Mouse (Mus musculus) adrenal gland, adult (tissue): Measurements from ENCODE around the gene Ccdc115.
A peak's percentile ranks its signal among the peaks of the same experiment; 100 is the strongest.
"Not testable (repeated sequence)": the region's sequence is repeated elsewhere in the genome, so short reads cannot be mapped to it uniquely, and the experiment has no call there.

ENCODE experiments used
- DNase-seq, 2 experiments: peaks; one replicate each; pipeline ENCODE4 v3.0.0; 2022 to 2023; ENCODE audit warnings: low spot score in 1 of 2; ENCODE audit not compliant: inconsistent age in 2 of 2

Gene Ccdc115

GRCm38 (mm10) chr1:34439961-34440630 is 624 bp upstream of the Ccdc115 start:
- DNase-seq: no peak

GRCm38 (mm10) chr1:34438381-34439051 is 956 bp downstream of the Ccdc115 start:
- DNase-seq: peak in 1 of 2 experiments; percentile 12

- DNase-seq: not testable (repeated sequence)
Measured at GRCm38 (mm10) chr1:34437366-34437765, 2.1 kb downstream of the Ccdc115 start.

- DNase-seq: no peak
Measured at GRCm38 (mm10) chr1:34436374-34436773, 3.1 kb downstream of the Ccdc115 start.

- DNase-seq: no peak
Measured at GRCm38 (mm10) chr1:34435371-34436120, 3.9 kb downstream of the Ccdc115 start.

GRCm38 (mm10) chr1:34434660-34435160 is 4.8 kb downstream of the Ccdc115 start:
- DNase-seq: peak; percentile 93 to 99

- DNase-seq: peak in 1 of 2 experiments; percentile 67
Measured at GRCm38 (mm10) chr1:34433891-34434521, 5.5 kb downstream of the Ccdc115 start.

GRCm38 (mm10) chr1:34432776-34433481 is 6.5 kb downstream of the Ccdc115 start:
- DNase-seq: peak; percentile 41 to 72

- peak; percentile 44 to 77 for DNase-seq
Measured at GRCm38 (mm10) chr1:34432411-34432775, 7.1 kb downstream of the Ccdc115 start.

- no peak for DNase-seq
Measured at GRCm38 (mm10) chr1:34431431-34431830, 8.0 kb downstream of the Ccdc115 start.

- DNase-seq: no peak
Measured at GRCm38 (mm10) chr1:34430981-34431380, 8.5 kb downstream of the Ccdc115 start.

- no peak for DNase-seq
Measured at GRCm38 (mm10) chr1:34429281-34429680, 10.2 kb downstream of the Ccdc115 start.

GRCm38 (mm10) chr1:34428466-34428865 is 11.0 kb downstream of the Ccdc115 start:
- DNase-seq: no peak

GRCm38 (mm10) chr1:34399182-34399953 is 40.1 kb downstream of the Ccdc115 start:
- peak; percentile 26 to 68 for DNase-seq

- DNase-seq: no peak
Measured at GRCm38 (mm10) chr1:34396321-34396720, 43.2 kb downstream of the Ccdc115 start.

GRCm38 (mm10) chr1:34389234-34389891 is 50.1 kb downstream of the Ccdc115 start:
- DNase-seq: peak in 1 of 2 experiments; percentile 25

- peak in 1 of 2 experiments; percentile 32 for DNase-seq
Measured at GRCm38 (mm10) chr1:34388849-34389233, 50.6 kb downstream of the Ccdc115 start.

- no peak for DNase-seq
Measured at GRCm38 (mm10) chr1:34387346-34388327, 51.8 kb downstream of the Ccdc115 start.
